Mouse (Mus musculus) retina, embryonic 14.5 days (tissue): Measurements from ENCODE around the gene Parg.

Experiments
- DNase-seq: peaks from one replicate; pipeline ENCODE4 v3.0.0-alpha.2; 2015; ENCODE audit warnings: low spot score

Parg gene

GRCm38 (mm10) chr14:32321732-32322685 lies 120.3 kb downstream of the Parg start, which contains the start of gene Ogdhl:
Gene Ogdhl (plus strand): TSS chr14:32322019.
- peak; percentile 87 for DNase-seq

- no peak for DNase-seq
These were observed 121.5 kb downstream of the Parg start for GRCm38 (mm10) chr14:32323221-32323620.

GRCm38 (mm10) chr14:32327366-32327765 lies 125.6 kb downstream of the Parg start:
- peak; percentile 23 for DNase-seq

- DNase-seq: no peak
These were observed 131.0 kb downstream of the Parg start for GRCm38 (mm10) chr14:32332515-32333445.

- no peak for DNase-seq
These were observed 134.3 kb downstream of the Parg start for GRCm38 (mm10) chr14:32336021-32336420.

- no peak for DNase-seq
These were observed 134.8 kb downstream of the Parg start for GRCm38 (mm10) chr14:32336547-32336946.

- DNase-seq: no peak
These were observed 140.1 kb downstream of the Parg start for GRCm38 (mm10) chr14:32341823-32342222.

GRCm38 (mm10) chr14:32344176-32344575 lies 142.4 kb downstream of the Parg start:
- no peak for DNase-seq

GRCm38 (mm10) chr14:32344694-32345093 lies 142.9 kb downstream of the Parg start:
- no peak for DNase-seq
